Mouse (Mus musculus) ES-Bruce4 (cell line): ENCODE data around the gene Tex26. TPM values are rescaled to one million over a fixed set of nuclear protein-coding genes. Genes with fewer than 3 reads are reported as not detected.

Experiments
- H3K27ac ChIP-seq: 2 replicates; pipeline ENCODE4 v1.5.1; 2012; ENCODE audit warnings: low read length, inconsistent platforms; ENCODE audit not compliant: insufficient read depth
- H3K27me3 ChIP-seq: 2 replicates; pipeline ENCODE4 v1.6.1; 2012; ENCODE audit warnings: mild to moderate bottlenecking, low read length, inconsistent platforms; ENCODE audit not compliant: control insufficient read depth, poor library complexity, insufficient read depth, severe bottlenecking
- H3K36me3 ChIP-seq: 2 replicates; pipeline ENCODE4 v1.6.1; 2012; ENCODE audit warnings: inconsistent platforms, mild to moderate bottlenecking, low read length, moderate library complexity; ENCODE audit not compliant: control insufficient read depth, poor library complexity, insufficient read depth, severe bottlenecking
- H3K4me1 ChIP-seq: one replicate; pipeline ENCODE4 v1.8.1; 2011; ENCODE audit warnings: low read length; ENCODE audit not compliant: control insufficient read depth, insufficient read depth
- H3K4me3 ChIP-seq: 2 replicates; pipeline ENCODE4 v1.5.1; 2011; ENCODE audit warnings: low read depth, mild to moderate bottlenecking, low read length
- H3K9ac ChIP-seq: 2 replicates; pipeline ENCODE4 v1.6.1; 2012; ENCODE audit warnings: low read depth, mild to moderate bottlenecking, inconsistent platforms; ENCODE audit not compliant: poor library complexity, severe bottlenecking
- H3K9me3 ChIP-seq: replicated peaks from 2 replicates; pipeline ENCODE4 v1.6.1; 2012; ENCODE audit warnings: mild to moderate bottlenecking, low read length, inconsistent platforms; ENCODE audit not compliant: control insufficient read depth, poor library complexity, insufficient read depth, severe bottlenecking
- CTCF ChIP-seq: IDR thresholded peaks from one replicate; pipeline ENCODE4 v1.8.1; 2011; ENCODE audit warnings: low read depth, low read length
- EP300 ChIP-seq: IDR thresholded peaks from 2 replicates; pipeline ENCODE4 v1.6.1; 2011; ENCODE audit warnings: low read depth, low read length; ENCODE audit not compliant: insufficient read depth
- POLR2A ChIP-seq: IDR thresholded peaks from one replicate; pipeline ENCODE4 v1.8.1; 2011; ENCODE audit warnings: low read length; ENCODE audit not compliant: insufficient read depth
- polyA plus RNA-seq: library from polyadenylated mRNA; stranded (reverse); fragments of >200 nt; gene quantifications from 2 replicates; pipeline ENCODE4 v1.2.4, GENCODE M21; 2011; ENCODE audit warnings: low read depth; ENCODE audit not compliant: missing spikeins, insufficient read depth, insufficient read length

Tex26 gene
- polyA plus RNA-seq, 1 experiment = 3.2 TPM

- peaks cover 4% of the 10 kb centered on the region; the same call in 1 of the 2 replicates for H3K9me3 ChIP-seq
- no peak overlapping the region for H3K4me3 ChIP-seq
- TF ChIP-seq EP300 (no peak), CTCF (peak; percentile 42)
- H3K4me1 ChIP-seq = no peaks in the 10 kb centered on the region
- H3K27me3 ChIP-seq = no peaks in the 10 kb centered on the region
- no peak overlapping the region for H3K27ac ChIP-seq
- no peak overlapping the region for H3K9ac ChIP-seq
- no peaks in the 10 kb centered on the region for H3K36me3 ChIP-seq
Observed at GRCm38 (mm10) chr5:149447733-149448132, 8.3 kb downstream of the Tex26 start.

GRCm38 (mm10) chr5:149449406-149449805 is 9.9 kb downstream of the Tex26 start:
- H3K36me3 ChIP-seq = no peaks in the 10 kb centered on the region
- H3K27ac ChIP-seq = no peak overlapping the region
- no peaks in the 10 kb centered on the region for H3K4me1 ChIP-seq
- no peaks in the 10 kb centered on the region for H3K27me3 ChIP-seq
- no peak overlapping the region for H3K9ac ChIP-seq
- H3K4me3 ChIP-seq = no peak overlapping the region
- peaks cover 4% of the 10 kb centered on the region; the same call in 1 of the 2 replicates for H3K9me3 ChIP-seq
- no peak for TF ChIP-seq POLR2A
- no peak for TF ChIP-seq EP300
- no peak for TF ChIP-seq CTCF

- H3K4me1 ChIP-seq = no peaks in the 10 kb centered on the region
- H3K36me3 ChIP-seq = no peaks in the 10 kb centered on the region
- no peak for TF ChIP-seq POLR2A
- no peak for TF ChIP-seq CTCF
- TF ChIP-seq EP300 = no peak
- H3K9me3 ChIP-seq = peaks cover 4% of the 10 kb centered on the region; the same call in 1 of the 2 replicates
- no peak overlapping the region for H3K4me3 ChIP-seq
- H3K9ac ChIP-seq = no peak overlapping the region
- no peak overlapping the region for H3K27ac ChIP-seq
- H3K27me3 ChIP-seq = no peaks in the 10 kb centered on the region
Observed at GRCm38 (mm10) chr5:149451209-149451681, 11.8 kb downstream of the Tex26 start.

- Histone ChIP-seq H3K27ac (no peak overlapping the region), H3K9ac (no peak overlapping the region), H3K4me1 (no peaks in the 10 kb centered on the region), H3K27me3 (no peaks in the 10 kb centered on the region), H3K4me3 (no peak overlapping the region), H3K9me3 (no peaks in the 10 kb centered on the region), H3K36me3 (no peaks in the 10 kb centered on the region)
- TF ChIP-seq CTCF = peak; percentile 87
- no peak for TF ChIP-seq EP300
Observed at GRCm38 (mm10) chr5:149454281-149454680, 14.8 kb downstream of the Tex26 start.

GRCm38 (mm10) chr5:149456544-149456943 is 17.1 kb downstream of the Tex26 start:
- Histone ChIP-seq H3K4me1 (no peaks in the 10 kb centered on the region), H3K36me3 (no peaks in the 10 kb centered on the region), H3K27ac (no peak overlapping the region), H3K4me3 (no peak overlapping the region), H3K27me3 (no peaks in the 10 kb centered on the region), H3K9me3 (no peaks in the 10 kb centered on the region), H3K9ac (no peak overlapping the region)
- no peak for TF ChIP-seq POLR2A
- no peak for TF ChIP-seq EP300
- TF ChIP-seq CTCF = peak; percentile 58

GRCm38 (mm10) chr5:149462071-149462470 is 22.6 kb downstream of the Tex26 start:
- H3K36me3 ChIP-seq = no peaks in the 10 kb centered on the region
- no peak for TF ChIP-seq EP300
- TF ChIP-seq CTCF = no peak
- no peak for TF ChIP-seq POLR2A
- H3K4me3 ChIP-seq = no peak overlapping the region

More at GRCm38 (mm10) chr5:149462071-149462470, 22.6 kb downstream of the Tex26 start:
- Histone ChIP-seq H3K27ac (no peak overlapping the region), H3K9ac (no peak overlapping the region), H3K9me3 (no peaks in the 10 kb centered on the region), H3K4me1 (no peaks in the 10 kb centered on the region), H3K27me3 (no peaks in the 10 kb centered on the region)
